Mouse (Mus musculus) hindbrain, embryonic 14.5 days (tissue): Measurements from ENCODE around the gene Igfbp5. TPM values are rescaled to one million over a fixed set of nuclear protein-coding genes. Genes with fewer than 3 reads are reported as not detected.

Source experiments
- ATAC-seq: fragments of 200-750 bp; cut with Nextera tagmentation; 2 replicates; pipeline ENCODE4 v1.8.0; 2017; ENCODE audit warnings: moderate number of reproducible peaks, mild to moderate bottlenecking, moderate TSS enrichment, moderate library complexity; ENCODE audit not compliant: low FRiP score
- DNase-seq: peaks from one replicate; pipeline ENCODE4 v3.0.0-alpha.2; 2015; ENCODE audit warnings: low spot score
- H3K27ac ChIP-seq: fragments of 300-500 bp; sonication (generic); 2 replicates; pipeline ENCODE4 v1.5.1; 2014; ENCODE audit warnings: mild to moderate bottlenecking, moderate library complexity
- H3K27me3 ChIP-seq: fragments of 300-500 bp; sonication (generic); 2 replicates; pipeline ENCODE4 v1.6.1; 2014; ENCODE audit warnings: mild to moderate bottlenecking, low read length, mixed read lengths; ENCODE audit not compliant: control insufficient read depth, insufficient read depth
- H3K36me3 ChIP-seq: fragments of 300-500 bp; sonication (generic); replicated peaks from 2 replicates; pipeline ENCODE4 v1.6.1; 2014; ENCODE audit not compliant: control insufficient read depth, insufficient read depth
- H3K4me1 ChIP-seq: fragments of 300-500 bp; sonication (generic); replicated peaks from 2 replicates; pipeline ENCODE4 v1.6.1; 2014; ENCODE audit warnings: antibody characterized with exemption, low read length, mixed read lengths; ENCODE audit not compliant: control insufficient read depth, insufficient read depth
- H3K4me2 ChIP-seq: fragments of 300-500 bp; sonication (generic); replicated peaks from 2 replicates; pipeline ENCODE4 v1.6.1; 2014; ENCODE audit warnings: mild to moderate bottlenecking, moderate library complexity
- H3K4me3 ChIP-seq: fragments of 300-500 bp; sonication (generic); replicated peaks from 2 replicates; pipeline ENCODE4 v1.5.1; 2014; ENCODE audit warnings: mild to moderate bottlenecking, low read length
- H3K9ac ChIP-seq: fragments of 300-500 bp; sonication (generic); 2 replicates; pipeline ENCODE4 v1.6.1; 2014
- H3K9me3 ChIP-seq: fragments of 300-500 bp; sonication (generic); 2 replicates; pipeline ENCODE4 v1.6.1; 2016; ENCODE audit warnings: low read length; ENCODE audit not compliant: control insufficient read depth
- WGBS: fragments of 180-500 bp; shearing (Covaris S2); extraction: QIAGEN DNeasy Blood & Tissue Kit; methylation state at CpG from one replicate; pipeline ENCODE4 v1.1.7; 2014; 5-methylcytosine and 5-hydroxymethylcytosine counted together
- polyA plus RNA-seq: library from polyadenylated mRNA; unstranded; fragments of >200 nt; fragmentation: Nextera tagmentation; extraction: Ambion mirVana; gene quantifications from 2 replicates; pipeline ENCODE4 v1.2.1, GENCODE M21; 2014

The Igfbp5 gene
- polyA plus RNA-seq, 1 experiment from 2014 or later: 54.4 TPM

GRCm38 (mm10) chr1:72870615-72871336 is 3.9 kb downstream of the Igfbp5 start:
- DNase-seq (peak; percentile 86), ATAC-seq (peak; percentile 51)
- H3K9ac ChIP-seq: peak overlapping the region; percentile 66
- peaks cover 46% of the 10 kb centered on the region for H3K4me1 ChIP-seq
- peak overlapping the region; percentile 96 for H3K4me2 ChIP-seq
- H3K27ac ChIP-seq: peak overlapping the region; percentile 84
- no peaks in the 10 kb centered on the region for H3K9me3 ChIP-seq
- peak overlapping the region; percentile 52 for H3K4me3 ChIP-seq
- H3K36me3 ChIP-seq: no peaks in the 10 kb centered on the region
- under 1% methylated on average over 20 of the region's 20 CpGs for WGBS
- peaks cover 28% of the 10 kb centered on the region; the same call in 1 of the 2 replicates for H3K27me3 ChIP-seq

GRCm38 (mm10) chr1:72869681-72870614 is 4.7 kb downstream of the Igfbp5 start:
- no peak for DNase-seq
- H3K4me2 ChIP-seq: peak overlapping the region; percentile 96
- H3K9ac ChIP-seq: peak overlapping the region; percentile 66
- peaks cover 38% of the 10 kb centered on the region for H3K4me1 ChIP-seq
- 6% methylated on average over 22 of the region's 22 CpGs for WGBS
- peaks cover 25% of the 10 kb centered on the region; the same call in 1 of the 2 replicates for H3K27me3 ChIP-seq
- H3K4me3 ChIP-seq: peak overlapping the region; percentile 52
- no peaks in the 10 kb centered on the region for H3K36me3 ChIP-seq
- H3K27ac ChIP-seq: peak overlapping the region; percentile 84; the same call in 1 of the 2 replicates
- no peaks in the 10 kb centered on the region for H3K9me3 ChIP-seq
- no peak for ATAC-seq

- no peaks in the 10 kb centered on the region for H3K9me3 ChIP-seq
- no peak overlapping the region for H3K9ac ChIP-seq
- ATAC-seq (no peak), DNase-seq (no peak)
- no peak overlapping the region for H3K4me3 ChIP-seq
- no peak overlapping the region for H3K27ac ChIP-seq
- H3K36me3 ChIP-seq: no peaks in the 10 kb centered on the region
- peaks cover 32% of the 10 kb centered on the region for H3K4me1 ChIP-seq
- H3K27me3 ChIP-seq: peaks cover 18% of the 10 kb centered on the region; the same call in 1 of the 2 replicates
- H3K4me2 ChIP-seq: peak overlapping the region; percentile 96; the same call in 1 of the 2 replicates
Observed at GRCm38 (mm10) chr1:72869275-72869674, 5.4 kb downstream of the Igfbp5 start.

DNA sequence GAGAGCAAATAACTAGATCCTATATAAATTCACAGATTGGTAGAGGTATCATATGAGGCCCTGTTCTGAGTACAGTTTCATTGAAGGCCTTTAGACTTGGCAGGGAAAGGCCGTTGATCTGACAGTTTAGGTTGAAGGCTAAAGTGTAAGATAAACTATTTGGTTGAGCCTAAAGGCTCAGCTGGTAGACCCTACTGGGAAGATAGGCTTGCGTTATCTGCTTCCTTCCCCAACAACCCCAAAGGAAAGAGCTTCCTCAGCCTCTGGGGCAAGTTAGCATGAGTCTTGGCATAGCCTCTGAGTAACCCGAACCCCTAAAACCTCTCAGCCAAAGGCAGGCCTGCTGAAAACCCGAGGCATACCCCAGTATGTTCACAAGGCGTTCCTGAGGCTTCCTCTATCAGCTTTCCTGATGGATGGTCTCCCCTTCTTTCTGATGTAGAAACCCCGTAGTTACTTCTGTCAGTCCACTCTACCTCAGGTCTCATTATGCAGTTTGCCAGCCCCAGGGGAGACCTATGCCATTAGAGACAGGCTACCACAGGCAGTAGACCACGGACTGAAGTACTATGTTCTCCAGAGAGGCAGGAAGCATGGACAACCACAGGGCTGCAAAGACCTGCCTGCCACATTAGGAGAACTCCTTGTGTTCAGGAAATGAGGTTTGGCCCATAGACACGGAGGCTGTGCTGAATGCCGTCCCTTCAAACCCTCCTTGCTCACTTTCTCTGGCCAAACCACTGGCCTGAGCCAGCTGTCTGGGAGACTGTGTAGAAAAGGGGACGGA is 6.1 kb downstream of the Igfbp5 start:
- Histone ChIP-seq H3K36me3 (no peaks in the 10 kb centered on the region), H3K9ac (no peak overlapping the region), H3K4me3 (no peak overlapping the region), H3K4me1 (peaks cover 25% of the 10 kb centered on the region), H3K27me3 (peaks cover 12% of the 10 kb centered on the region; the same call in 1 of the 2 replicates), H3K27ac (no peak overlapping the region), H3K9me3 (no peaks in the 10 kb centered on the region), H3K4me2 (no peak overlapping the region)
- DNase-seq: no peak
- no peak for ATAC-seq
- 75% methylated on average over 10 of the region's 10 CpGs for WGBS

DNA sequence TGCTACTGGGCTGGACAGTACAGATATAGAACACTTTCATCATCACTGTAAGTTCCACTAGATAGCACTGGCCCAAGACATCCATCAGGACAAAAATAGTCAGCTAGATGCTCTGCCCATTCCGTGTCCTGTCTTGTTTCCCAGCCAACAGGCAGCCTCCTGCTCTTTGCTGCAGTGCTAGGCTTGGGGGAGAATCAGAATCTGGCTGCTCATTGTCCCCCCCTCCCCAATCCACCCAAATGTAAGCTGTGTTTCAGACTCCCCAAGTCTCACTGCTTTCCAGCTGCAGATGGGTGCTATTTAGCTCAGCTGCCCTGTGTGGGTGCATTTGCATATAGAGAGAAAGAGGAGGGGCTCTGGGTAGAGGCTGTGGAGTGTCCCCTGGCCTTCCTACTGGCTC is 7.3 kb downstream of the Igfbp5 start:
- H3K4me1 ChIP-seq: peaks cover 16% of the 10 kb centered on the region
- H3K9ac ChIP-seq: no peak overlapping the region
- H3K27me3 ChIP-seq: no peaks in the 10 kb centered on the region
- no peaks in the 10 kb centered on the region for H3K36me3 ChIP-seq
- no peaks in the 10 kb centered on the region for H3K9me3 ChIP-seq
- DNase-seq: no peak
- H3K4me3 ChIP-seq: no peak overlapping the region
- H3K27ac ChIP-seq: no peak overlapping the region
- WGBS: 43% methylated on average over 1 of the region's 1 CpGs
- H3K4me2 ChIP-seq: no peak overlapping the region
- ATAC-seq: no peak

DNA sequence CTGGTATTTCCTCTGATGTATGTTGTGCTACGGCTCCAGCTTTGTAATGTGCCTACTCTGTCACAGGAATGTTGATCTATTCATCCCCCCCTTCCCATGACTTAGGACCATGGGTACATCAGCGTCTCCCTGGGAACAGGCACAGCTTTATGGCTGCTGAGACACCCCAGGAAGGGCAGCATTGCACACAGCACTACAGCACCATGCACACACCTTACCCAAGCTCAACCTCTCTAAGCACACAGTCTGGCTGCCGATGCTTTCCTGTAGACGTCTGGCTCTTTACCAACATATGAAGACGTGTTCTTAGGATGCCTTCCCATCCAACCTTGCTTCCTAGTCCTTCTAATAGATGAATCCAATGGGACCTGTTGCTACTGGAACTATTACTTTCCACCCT is 8.3 kb downstream of the Igfbp5 start:
- Histone ChIP-seq H3K9ac (no peak overlapping the region), H3K27me3 (no peaks in the 10 kb centered on the region), H3K9me3 (no peaks in the 10 kb centered on the region), H3K4me1 (peaks cover 16% of the 10 kb centered on the region), H3K4me3 (no peak overlapping the region), H3K36me3 (no peaks in the 10 kb centered on the region), H3K4me2 (no peak overlapping the region), H3K27ac (no peak overlapping the region)
- 53% methylated on average over 5 of the region's 5 CpGs for WGBS
- DNase-seq (no peak), ATAC-seq (no peak)

- Histone ChIP-seq H3K27ac (no peak overlapping the region), H3K4me1 (peaks cover 13% of the 10 kb centered on the region; the same call in 1 of the 2 replicates), H3K9ac (no peak overlapping the region), H3K4me3 (no peak overlapping the region), H3K36me3 (no peaks in the 10 kb centered on the region), H3K9me3 (no peaks in the 10 kb centered on the region), H3K27me3 (no peaks in the 10 kb centered on the region), H3K4me2 (no peak overlapping the region)
- DNase-seq (peak; percentile 90), ATAC-seq (peak; percentile 51; the same call in 1 of the 2 replicates)
- 4% methylated on average over 6 of the region's 6 CpGs for WGBS
Observed at GRCm38 (mm10) chr1:72865900-72866299, 8.8 kb downstream of the Igfbp5 start.

DNA sequence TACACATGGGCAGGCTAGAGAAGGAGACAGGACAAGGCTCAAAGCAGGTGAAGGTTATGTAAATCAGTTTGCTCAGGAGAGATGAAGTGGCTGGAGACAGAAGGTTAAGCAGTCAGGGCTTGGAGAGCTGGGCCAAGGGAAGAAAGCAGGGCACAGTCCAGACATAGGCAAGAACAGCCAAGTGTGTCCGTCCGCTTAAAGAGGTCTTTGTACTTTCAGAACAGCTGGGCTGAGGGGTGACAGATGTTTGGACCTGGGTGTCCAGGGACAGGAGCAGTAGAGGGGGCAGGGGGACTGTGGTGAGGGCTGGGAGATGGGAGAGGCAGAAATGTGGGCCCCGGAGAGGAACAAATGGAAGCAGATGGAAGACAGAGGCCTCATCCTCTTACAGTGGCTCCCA is 10.4 kb downstream of the Igfbp5 start:
- no peaks in the 10 kb centered on the region for H3K36me3 ChIP-seq
- DNase-seq (no peak), ATAC-seq (no peak)
- no peak overlapping the region for H3K27ac ChIP-seq
- H3K9me3 ChIP-seq: no peaks in the 10 kb centered on the region
- no peaks in the 10 kb centered on the region for H3K27me3 ChIP-seq
- H3K9ac ChIP-seq: no peak overlapping the region
- 78% methylated on average over 3 of the region's 3 CpGs for WGBS
- peaks cover under 1% of the 10 kb centered on the region; the same call in 1 of the 2 replicates for H3K4me1 ChIP-seq
- no peak overlapping the region for H3K4me3 ChIP-seq
- no peak overlapping the region for H3K4me2 ChIP-seq
